Mouse (Mus musculus): ENCODE measurements around the gene Mmaa.

Mmaa gene

DNA sequence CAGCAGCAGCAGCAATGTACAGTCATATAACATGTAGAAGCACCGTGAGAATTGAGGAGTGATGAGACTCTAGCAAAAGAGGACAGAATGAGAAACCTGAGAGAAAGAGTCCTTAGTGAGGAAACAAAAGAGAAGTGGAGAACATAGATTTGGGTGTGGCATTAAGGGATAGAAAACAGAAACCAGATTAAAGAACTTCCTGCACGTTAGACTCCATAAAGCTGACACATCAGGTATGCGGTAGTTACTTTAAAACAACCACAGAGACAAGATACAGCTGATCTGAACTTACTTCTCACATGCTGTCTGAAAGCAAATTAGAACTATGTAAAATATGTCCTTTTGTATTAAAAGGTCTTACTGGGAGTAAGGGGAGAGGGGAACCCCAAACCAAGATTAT is 8.3 kb downstream of the Mmaa start:
- DNase-seq, result no peak

DNA sequence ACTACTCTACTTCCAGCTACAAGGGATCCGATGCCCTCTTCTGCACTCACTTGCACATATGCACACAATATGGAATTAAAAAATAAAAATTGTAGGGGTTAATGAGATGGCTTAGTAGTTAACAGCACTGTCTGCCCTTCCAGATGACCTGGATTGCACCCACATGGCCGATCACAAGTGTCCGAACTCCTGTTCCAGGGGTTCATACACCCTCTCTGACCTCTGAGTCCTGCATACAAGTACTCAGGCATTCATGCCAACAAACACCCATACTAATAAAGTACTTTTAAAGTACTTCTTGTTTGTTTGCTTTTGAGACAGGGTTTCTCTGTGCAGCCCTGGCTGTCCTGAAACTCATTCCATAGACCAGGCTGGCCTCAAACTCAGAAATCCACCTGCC is 10.1 kb downstream of the Mmaa start:
- no peak for DNase-seq

DNA sequence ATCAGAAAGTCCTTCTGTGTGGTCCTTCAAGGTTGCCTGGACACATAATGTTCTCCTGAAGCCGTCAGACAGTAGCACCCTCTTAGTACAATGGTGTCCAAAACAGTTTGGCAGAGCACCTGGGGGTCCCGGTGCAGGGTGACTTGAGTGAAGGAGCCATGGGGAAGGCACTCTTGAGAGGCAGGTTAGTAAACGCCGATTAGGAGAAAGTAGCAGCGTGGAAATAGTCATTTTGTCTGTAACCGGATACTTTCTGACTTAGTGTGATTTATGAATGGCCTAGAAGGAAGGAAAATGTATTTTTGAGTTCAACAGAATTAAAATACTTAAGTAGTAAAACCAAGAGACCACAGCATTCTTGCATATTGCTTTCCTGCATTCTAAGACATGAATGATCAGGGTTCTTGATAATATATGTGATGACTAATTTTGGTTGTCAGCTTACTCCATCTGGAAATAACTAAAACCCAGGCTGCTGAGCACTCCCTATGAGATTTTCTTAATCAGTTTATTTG is 13.3 kb downstream of the Mmaa start:
- DNase-seq, result no peak

DNA sequence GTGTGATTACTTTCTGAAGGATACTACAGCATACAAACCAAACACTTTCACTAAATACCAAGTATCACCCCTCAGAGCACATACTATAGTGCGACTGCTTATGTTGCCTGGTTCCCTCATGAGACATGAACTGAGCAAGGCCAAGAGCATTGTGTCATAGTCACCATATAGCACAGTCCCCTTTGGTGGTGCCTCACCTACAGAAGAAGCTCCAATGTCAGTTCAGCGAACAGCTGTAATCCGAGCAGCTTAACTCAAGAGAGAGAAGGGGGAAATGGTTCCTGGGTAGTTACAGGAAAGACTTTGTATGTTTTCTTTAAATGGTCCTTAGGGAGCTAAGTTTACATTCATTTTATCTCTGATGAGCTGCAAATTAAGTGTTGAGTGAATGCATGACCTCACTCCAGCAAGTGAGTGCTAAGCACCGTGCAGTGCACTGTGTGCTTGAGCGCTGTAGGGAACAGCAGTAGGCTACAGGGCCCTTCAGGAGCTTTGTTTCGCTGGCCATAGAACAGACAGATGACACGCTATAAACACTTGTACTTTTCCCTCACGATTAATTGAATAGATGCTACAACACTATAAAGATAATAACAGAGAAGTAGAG is 17.4 kb downstream of the Mmaa start:
- DNase-seq, result no peak

DNA sequence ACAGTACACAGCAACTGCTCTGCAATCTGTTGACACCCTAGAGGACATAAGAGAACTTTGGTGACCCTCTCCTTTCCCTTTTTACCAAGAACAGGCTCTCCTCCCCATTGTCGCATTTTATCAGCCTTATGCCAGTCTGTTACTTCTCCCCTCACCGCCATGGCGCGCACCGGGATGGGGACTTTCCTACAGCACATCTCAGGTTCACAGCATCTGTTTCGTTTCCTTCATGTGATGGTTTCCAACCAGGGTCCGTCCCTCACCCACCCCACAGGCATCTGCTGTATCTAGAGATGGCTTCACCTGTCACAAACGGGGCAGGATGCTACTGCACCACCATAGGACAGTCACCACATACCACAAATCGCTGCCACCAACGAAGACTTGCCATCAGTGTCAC is 19.8 kb downstream of the Mmaa start:
- no peak for DNase-seq

DNA sequence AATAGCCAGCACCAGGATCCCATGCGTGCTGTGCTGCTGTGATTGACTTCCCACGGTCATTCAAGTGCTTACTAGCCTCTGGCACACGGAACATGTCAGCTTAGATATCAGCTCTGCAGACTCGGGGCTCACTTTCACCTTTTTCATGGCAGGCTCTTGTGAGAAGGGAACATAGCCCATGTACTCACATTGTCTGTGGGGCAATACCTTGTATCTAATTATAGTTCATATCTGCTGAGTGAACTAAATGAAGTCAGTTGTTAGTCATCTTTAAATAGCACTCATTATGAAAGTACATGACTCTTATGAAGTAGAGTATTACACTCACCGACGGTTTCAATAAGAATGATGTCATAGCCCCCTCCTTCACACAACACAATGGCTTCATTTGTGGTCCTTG is 21.0 kb downstream of the Mmaa start:
- no peak for DNase-seq

DNA sequence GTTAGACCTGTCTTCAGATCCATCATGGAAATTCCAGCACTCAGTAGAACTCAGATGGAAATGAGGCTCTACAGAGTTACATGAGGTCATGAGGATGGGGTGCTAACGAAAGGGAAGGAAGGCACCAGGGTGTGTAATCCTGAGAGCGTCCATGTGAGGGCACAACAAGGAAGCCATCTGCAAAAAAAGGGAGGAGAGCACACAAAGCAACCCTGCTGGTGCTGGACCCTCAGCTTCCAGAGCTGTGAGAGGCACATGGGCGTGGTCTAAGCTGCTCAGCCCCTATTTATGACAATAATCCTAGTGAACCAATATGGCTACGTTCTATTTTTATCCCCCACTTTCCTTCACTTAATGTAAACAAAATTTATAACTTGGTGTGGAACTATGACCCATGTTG is 22.1 kb downstream of the Mmaa start:
- DNase-seq, result no peak

DNA sequence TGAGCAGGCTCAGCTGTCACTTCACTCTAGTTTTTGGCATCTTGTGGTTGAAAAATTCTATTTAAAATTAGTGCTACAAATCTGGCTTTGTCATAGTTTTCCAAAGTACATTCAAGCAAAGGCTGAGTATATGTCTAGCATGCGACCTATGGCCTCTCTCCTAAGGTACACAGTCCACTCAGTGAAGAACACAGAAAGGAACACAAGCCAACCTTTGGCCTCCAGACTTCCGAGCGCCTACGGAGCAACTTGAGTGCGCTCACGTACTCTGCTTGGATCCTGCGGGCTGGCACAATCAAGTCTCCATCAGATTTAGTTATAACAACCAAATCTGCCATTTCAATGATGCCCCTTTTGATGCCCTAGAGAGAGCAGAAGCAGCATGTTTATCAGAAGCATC is 25.8 kb downstream of the Mmaa start:
- DNase-seq, result no peak

DNA sequence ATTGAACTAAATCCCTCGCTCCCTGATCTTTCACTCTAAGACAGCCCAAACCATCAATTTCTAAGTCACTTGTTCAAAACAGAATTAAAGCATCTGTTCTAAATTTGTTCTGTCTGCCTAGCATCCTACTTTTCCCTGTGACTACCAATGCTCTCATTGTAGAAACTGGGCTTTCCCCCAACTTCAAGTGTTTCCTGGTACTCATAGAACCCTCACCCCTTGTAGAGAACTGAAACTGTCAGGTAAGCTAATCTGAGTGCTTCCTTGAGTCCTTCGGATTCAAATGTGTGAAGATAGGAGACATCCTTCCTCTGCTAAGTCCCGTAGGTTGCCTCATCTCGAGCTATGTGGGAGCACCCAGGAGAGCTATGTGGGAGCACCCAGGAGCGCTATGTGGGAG is 32.8 kb downstream of the Mmaa start:
- peak in 1 of 2 experiments; percentile 15 for DNase-seq

DNA sequence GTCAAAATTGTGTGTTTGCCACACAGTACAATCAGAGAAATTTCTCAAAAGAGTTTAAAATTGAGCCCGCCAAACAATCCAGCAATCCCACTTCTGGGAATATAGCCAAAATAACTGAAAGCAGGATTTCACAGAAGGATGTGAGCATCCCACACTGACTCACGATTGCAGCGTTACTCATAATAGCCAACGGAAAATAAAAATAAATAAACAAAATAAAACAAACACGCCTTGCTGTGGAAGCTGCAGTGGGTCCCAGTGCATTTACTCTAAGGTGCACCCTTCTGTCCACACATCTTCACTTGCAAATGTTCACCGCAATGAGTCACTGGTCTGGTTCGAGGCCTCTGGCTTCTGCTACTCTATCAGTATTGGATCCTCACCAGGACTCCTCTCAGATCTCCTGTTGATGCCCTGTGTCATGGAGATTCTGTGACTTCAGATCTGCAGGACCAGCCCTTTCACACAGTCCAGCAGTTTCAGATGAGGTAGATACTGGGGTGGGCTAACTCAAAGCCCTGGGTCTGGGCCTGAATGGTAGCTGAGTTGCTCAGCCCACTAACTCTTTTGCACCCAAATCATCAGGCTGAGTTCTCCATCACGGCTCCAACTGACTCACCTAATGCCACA is 38.5 kb downstream of the Mmaa start:
- no peak for DNase-seq

DNA sequence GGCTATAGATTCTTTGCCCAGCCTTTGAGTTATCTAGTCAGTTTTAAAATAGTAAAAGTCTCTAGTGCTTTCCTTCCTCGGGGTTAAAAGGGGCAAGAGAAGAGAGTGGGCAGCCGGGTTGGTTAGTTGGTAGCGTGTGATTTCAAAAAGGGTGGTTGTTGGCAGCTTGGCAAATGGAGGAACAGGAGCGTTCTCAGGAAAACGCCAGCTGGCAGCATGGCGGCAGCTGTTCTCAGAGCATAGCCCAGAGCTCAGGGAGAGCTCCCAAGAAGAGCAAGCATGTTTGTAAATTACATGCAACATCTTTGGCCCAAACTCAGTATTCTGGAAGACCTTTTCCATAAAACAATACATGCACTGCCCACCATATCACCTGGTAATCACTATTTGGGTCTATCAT is 41.0 kb downstream of the Mmaa start:
- DNase-seq, result no peak

DNA sequence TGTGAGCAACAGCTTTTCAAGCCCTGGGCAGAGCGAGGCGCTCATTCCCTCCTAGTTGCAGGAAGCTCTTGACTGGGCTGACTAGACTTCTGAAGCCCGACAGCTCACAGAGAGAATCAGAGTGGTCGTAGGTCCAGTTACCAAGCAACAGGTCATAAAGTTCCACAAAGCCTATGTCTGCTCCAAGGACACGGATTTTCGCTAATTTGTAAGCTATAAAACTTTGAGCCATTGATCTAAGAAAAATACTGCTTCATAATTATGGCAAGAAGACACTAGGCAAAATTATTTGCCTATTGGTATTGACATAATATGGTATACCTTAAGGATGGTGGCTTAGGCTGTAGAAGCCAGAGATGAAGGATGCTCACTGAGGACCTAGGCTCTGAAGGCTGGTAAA is 46.3 kb downstream of the Mmaa start, which contains the start of gene 1700011L22Rik:
Gene 1700011L22Rik (minus strand): TSS at position 101 of the 400 bp plus-strand sequence.
- no peak for DNase-seq

DNA sequence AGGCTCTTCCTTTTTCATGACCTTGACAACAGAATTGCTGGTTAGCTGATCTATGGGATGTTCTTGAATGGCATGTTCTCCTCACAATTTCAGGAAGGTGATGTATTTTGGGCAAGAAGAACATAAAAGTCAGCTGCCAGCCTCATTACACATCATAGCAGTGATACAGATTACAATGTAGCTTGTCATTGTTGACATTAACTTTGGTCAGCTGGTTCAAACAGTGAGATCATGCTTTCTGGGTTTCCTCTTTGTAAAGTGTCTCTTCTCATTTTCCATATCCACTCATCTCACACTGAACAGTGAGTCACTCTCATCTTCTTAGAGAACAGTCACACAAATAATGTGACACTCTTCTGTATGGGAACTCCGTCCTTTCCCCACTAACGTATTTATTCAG is 51.3 kb downstream of the Mmaa start:
- no peak for DNase-seq

DNA sequence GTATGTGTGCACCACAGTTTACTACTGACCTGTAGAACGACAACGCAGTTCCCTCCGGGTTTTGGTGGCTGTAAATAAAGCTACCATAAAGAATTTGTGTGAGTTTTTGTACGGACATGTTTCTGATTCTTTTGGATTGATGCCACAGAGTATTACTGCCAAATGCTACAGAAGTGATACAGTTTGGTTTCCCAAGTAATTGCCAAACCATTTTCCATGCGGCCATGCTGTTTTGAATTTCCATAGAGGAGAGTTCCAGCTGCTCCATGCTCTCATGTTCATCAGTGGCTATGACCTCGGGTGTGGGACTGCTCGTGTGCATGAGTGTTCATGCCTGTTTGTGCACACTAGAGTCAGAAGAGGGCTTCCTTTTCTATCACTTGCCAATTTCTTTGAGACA is 54.7 kb downstream of the Mmaa start:
- no peak for DNase-seq

DNA sequence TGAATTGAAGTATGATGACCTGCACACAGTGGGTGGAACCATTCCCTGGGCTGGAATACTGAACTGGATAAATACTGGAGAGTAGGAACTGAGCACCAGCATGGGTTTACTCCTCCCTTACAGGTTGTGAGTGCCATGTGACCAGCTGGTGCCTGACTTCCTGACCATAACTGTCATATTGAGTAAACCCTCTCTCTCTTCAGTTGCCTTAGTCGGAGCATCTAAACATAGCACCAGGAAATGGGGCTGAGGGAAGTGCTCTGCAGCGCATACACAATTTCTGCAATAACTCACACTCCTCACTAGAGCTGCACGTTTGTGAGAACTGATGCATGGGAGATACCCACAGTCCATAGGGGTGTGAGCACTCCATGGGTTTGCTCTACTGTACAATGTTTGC is 55.4 kb downstream of the Mmaa start:
- no peak for DNase-seq

DNA sequence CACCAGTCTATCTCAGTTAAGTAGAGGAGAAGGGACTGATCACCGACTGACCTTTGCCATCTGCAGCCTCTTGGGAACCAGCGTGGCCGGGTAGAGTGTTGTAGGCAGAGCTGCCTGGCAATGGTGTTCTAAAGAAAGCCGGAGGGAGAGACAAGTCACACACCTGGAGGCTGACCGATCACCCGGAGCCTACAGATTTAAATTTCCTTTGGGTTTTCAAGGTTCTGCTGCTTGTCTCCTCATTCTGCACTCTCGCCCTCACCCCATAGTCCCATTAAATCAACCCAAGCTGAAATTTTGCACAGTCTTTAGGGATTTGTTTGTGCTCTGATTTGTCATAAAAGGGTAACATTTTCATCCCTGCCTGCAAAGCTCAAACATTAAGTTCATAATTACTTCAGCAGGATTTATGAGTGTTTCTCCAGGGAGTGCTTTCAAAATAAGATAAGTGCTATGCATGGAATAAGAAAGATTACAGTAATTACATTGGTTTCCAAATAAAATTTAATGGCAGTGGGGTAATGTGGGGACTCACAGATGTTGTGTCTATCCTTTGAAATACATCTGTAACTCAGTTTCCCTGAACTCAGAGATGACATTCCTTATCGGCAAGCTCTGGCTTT is 65.4 kb downstream of the Mmaa start:
- no peak for DNase-seq

DNA sequence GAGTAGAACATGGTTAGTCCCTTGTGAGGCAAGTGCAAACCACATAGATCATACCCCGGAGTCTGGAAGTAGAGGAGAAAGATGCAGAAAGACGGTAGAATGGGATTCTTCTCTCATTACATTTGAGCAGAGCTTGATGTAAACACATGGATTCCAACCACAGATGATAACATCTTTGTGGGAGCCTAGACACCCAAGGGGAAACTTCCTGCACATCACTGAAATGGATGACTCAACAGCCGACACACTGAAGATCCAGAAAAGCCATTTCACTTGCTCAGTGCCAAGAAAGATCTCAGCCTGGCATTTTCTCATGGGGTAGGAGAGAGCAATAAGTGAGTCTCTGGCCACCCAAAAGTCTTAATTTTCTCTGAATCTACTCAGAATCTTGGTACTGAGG is 66.8 kb downstream of the Mmaa start:
- DNase-seq, result no peak

DNA sequence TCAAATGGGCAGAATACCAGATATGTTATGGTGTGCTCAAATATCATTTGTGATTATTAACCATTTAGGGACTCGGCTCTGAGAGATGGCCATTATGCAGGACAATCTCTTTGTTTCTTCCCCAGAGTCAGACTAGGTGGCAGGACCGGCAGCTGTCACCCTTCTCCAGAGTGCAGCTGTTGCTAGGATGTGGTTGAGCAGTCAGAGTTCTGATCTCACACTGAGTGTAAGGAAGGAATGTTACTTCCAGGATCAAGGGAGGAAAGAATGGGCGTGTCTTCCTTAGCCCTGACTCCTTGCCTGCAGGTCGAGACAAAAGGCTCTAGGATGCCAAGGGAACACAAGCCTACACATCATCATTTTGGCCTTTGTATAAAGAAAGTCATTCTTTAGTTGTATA is 67.5 kb downstream of the Mmaa start:
- no peak for DNase-seq

DNA sequence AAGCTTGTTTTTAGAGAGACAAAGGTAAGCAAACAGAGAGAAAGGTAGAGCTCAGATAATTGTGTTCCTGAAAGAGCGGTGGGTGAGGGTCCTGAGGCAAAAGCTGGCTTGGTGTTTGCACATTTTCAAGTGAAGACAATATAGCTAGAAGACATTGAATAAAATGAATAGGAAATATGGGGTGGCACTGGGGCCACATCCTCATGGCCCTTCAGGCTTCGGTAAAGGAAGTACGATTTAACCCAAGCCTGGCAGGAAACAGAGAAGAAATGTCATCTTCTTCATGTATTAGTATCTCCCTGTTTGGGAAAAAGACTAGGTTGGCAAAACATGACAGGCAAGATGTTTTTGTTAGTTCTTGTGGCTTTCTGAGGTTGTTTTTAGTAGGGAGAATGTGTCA is 68.7 kb downstream of the Mmaa start:
- DNase-seq, result no peak

DNA sequence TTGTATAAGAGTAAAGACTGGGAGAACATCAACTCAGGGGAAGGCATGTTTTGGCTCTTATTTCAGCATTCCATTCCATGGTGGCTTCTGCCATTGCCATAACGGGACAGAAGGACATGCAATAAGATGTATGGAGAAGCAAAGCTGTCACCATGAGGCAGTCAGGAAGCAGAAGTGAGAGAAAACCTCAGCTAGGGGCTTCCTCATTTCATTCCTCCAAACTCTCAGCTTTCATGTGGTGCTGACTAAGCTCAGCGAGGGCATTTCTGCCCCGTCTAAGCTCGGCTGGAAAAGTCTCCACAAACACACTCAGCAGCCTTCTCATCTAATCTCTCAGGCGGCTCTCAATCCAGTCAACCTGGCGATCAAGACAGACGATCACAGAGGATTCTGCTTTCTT is 69.2 kb downstream of the Mmaa start:
- DNase-seq, result no peak

DNA sequence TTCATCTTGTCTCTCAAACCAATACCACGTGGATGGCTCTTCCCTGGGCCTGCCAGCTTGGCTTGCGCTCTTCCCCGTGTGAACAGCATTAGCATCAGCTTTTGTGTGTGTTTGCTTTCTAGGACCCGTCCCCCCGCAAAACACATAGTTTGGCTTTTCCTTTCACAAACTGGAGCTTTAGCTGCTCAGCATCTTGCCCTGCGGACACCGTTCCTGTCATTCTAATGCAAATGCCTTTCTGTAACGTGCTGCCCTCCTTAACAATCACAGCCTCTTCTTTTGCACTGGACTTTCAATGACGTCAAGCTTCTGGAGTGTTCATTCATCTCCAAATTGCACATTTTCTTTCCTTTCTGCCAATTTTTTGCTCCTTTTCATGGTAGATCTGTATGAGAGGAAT is 70.4 kb downstream of the Mmaa start:
- no peak for DNase-seq

DNA sequence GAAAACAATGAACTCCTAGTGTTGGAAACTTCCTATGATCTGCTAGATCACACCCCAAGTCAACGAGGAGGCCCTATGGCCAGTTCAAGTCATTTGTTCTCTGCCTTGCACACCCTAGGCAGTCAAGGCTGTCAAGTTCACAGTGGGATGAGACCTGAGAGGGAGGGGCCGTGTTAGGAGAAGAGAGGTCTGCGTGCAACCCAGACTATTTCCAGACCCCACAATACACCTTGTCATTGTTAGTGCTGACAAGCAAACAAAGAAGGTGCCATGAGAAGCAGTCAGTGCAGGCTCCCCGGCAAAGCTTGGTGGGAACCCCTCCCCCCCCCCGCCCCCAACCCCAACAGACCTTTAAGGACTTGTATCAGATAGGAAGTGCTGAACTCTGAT is 72.0 kb downstream of the Mmaa start:
- DNase-seq, result no peak

DNA sequence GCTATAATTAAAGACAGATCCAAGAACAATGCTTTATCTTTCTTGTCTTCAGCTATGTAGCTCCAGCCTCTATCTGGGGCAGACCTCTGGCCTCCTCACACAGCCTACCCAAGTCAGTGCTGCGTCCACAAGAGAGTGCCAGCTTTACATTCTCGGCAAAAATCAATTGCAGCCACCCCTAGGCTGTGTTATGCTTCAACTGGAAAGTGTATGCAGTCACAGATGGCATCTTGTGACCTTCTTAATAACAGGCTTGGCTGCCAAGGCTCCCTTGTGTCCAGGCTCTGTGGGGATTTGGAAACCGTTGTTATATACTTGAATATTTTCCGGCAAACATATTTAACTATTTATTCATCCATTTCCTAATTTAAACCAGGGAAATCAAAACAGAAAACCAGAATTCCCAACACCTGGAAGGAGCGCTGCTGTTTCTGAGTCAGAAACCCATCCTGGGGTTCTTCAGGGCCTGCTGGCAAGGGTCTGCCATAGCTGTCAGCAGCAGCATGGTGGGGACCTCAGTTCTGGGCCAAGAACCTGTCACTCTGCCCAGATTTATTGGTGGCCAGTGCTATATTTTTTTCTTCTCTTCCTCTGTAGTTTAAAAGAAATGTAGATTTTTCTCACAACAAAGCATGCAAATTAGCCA is 72.5 kb downstream of the Mmaa start:
- no peak for DNase-seq

Data from lung, adult 18-20 months (tissue).